Mouse (Mus musculus) embryo, embryonic 11 days (tissue): ENCODE measurements at regions not wholly inside any gene's neighbourhood (a gene's known extent, or its start where the extent isn't known, plus 50 kb on each side); places are given as distances from the start of the nearest gene placed in this dataset.

ENCODE experiments used
- DNase-seq: peaks from one replicate; pipeline ENCODE4 v3.0.0-alpha.2; 2015

DNA sequence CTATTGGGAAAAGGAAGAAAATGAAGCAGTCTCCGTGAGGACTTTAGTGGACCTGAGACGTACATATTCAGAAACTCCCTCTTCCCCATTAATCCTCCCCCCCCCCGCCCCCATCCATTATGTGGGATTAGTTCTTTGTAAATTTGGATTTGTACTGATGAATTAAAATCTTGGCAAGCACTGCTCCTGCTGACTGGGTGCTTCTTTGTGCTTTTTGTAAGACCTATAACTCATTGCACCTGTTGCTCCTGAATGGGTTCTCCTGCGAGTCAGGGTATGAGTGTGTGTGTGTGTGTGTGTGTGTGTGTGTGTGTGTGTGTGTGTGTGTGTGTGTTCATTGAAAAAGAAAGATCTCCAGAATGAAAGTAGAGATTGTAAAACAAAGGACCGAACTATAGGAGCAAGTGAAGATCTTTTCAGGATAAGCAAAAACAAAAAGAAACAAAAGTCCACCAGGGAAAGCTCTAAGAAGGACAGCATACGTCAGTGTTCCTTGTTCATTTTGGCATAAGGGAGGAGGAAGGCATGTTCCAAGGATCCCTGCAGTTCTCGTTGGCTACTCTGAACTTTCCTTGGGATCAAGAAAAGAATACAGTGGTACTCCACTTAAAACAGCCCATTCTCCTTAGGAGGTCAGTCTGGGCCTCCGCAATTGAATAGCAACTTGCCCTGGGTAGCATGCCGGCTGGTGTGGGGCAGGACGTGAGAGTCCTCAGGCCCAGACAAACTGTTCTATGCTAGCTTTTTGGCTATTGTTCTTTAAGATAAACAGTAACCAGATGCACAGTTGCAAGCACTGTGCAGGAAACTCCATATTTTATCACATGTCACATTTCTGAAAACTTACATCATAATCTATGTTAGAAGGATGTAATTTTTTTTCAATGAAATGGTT, 131.9 kb upstream of the Zfp462 start:
- DNase-seq, result no peak

DNA sequence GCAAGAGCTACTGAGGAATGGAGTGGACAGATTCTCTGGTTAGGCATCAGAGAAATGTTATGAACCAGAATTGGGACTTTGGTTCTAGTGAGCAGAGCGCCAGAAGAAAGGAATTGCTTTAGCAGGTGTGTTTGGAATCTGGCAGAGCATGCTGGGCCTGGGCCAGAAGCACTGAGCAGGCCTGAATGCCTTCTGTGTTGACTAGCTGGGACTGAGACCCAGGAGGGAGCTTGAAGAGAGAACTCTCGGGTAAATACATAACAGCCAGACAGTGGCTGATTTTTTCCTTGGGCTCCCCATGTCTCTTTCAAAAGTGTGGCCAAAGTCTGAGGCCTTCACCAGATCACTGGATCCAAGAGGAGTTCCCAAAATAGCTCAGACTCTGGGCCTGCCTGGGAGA, 107.5 kb upstream of the Zfp462 start:
- no peak for DNase-seq

DNA sequence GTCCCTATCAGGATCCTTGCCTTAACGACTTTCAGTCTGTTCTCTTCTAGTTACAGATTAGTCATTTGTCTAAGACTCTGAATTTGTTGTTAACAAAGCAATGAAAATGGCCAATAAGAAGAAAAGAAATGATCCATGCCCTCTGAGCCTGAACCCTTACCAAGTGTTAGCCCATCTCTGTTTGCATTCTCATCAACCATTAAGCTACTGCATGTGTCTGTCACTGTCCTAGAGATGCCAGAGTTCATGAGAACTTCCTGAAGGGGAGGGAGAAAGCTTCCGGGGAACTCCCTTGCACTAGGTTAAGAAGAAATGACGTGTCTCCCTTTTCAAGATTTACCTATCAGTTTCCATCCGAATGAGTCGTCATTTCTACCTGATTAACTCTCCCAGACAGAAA, 106.7 kb upstream of the Zfp462 start:
- DNase-seq, result no peak

DNA sequence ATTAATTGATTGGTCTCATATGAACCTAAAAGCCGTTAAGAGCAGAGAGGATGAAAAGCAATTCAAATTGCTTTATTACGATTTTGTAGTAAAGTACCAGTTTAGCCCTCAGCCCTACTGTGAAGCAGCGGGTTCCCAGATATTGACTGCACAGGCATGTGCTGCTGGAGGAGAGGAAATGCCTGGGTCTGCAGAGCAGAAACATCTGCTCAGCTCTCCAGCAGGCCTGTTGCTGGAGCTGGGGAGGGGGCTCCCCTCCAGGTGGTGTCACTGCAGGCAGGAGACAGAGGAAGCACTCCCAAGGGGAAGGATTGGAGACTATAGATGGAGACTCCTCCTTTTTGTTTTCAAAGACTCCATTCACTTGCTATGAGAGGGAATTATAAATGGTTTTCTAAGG, 106.1 kb upstream of the Zfp462 start:
- peak; percentile 37 for DNase-seq

DNA sequence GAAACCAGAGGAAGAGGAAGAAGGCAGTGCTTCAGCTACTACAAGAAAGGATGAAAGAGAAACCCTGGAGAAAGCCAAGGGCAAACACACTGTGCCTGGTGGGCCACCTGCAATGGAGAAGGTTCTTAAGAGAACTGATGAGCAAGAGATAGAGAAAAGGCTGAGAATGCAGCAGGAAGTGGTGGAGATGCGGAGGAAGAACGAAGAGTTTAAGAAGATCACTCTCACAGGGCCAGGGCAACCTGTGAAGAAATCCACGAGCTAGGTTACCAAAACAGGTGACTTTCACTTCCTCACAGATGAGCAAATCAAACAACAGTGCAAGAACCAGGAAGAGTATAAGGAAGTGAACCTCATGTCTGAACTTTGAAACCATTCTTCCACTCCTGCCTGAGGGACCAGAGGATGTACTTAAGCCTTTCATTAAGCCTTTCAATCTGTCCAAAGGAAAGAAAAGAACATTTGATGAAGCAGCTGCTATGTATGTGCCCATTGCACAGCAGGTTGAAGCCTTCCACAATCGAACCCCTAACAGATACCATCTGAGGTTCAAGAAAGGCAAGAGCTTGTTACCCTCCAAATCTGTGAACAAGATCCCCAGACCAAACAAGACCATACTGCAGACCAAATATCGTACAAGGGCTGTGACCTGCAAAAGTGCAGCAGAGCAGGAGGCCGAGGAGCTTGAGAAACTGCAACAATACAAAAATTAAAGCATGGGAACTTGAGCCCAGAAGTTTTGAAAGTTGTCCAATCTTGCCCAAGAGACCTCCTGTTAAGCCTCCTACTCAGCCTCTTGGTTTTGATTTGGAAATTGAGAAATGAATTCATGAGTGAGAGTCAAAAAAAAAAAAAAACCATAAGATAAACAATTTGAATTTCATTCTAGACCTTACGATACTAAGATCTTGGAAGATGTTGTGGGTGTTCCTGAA, 91.6 kb upstream of the Zfp462 start:
- DNase-seq, result no peak

DNA sequence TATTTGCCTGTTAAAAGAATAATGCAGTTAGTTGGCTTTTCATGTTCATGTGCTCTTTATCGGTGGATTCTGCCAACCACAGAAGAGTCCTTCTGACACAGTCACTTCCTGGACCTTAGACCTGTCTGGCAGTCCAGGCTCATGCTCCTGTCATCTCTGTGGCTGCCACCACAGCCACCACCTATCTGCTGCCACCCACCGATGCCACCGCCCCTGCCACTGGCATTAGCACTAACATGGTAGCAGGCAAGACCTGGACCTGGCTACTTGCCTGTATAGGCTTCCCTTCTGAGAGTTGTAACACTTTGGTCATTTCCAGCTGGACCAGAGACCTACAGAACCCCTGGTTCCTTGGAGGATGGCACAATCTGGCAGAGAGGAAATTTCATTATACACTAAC, 86.2 kb upstream of the Zfp462 start:
- no peak for DNase-seq

DNA sequence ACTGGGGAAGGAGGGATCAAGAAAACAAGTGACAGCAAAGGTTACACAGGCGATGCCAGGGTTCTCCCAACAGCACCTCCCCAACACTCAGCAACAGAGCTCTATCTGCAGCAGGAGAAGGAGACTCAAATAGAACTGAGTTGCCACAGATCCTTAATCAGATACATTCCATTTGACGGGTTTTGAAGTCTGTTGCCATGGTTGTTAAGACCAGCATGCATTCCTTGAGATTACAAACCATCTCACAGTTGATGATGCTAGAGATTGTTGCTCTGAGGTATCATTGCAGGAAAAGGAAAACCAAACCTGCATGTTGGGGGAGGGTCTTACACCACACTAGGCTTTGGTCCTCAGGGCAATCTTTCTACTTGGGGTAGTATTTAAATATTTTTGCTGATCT, 78.8 kb upstream of the Zfp462 start:
- DNase-seq, result no peak

DNA sequence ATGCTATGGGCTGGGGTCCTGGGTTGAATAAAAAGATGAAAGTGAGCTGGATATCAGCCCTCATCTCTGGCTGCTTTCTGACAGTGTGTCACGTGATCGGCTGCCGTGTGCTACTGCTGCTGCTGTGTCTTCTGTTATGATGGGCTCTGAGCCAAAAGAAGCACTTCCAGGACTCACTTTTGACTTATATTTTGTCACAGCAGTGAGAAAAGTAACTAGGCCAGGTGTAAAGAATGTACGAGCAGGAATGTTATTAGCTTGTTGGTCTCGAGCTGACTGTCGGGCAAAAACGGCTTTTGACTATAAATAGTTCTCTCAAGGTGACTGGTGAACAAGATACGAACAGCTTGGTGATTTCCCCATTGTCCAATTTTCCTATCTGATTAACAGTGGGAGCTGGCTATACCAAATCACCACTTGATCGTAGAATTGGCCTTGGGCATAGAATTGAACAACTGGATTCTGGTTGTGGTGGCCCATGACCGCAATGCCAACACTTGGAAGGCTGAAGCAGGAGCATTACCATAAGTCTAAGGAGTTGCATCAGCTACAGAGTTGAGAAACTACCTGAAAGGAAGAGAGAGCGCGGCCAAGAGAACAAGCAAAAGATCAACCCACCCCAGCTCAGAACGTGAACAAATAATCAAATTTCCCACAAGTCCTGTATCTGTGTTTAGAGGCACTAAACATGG, 70.6 kb upstream of the Zfp462 start:
- no peak for DNase-seq

DNA sequence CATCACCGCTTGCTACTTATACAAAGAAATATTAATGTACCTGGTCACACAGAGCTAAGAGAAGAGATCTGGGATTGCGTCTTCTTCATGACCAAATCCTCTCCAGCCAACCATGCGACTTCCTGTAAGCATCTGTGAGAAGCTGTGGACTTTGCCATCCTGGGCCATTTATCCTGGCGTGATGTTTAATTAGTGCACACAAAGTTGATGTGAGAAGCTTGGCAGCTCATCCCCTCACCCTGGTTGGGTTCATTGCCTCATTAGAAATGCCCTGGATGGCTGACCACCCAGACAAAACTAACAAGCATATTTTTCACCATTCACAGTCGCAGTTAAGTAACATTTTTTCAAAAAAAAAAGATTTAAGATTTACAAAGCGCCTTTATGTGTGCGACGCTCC, 69.3 kb upstream of the Zfp462 start:
- no peak for DNase-seq

DNA sequence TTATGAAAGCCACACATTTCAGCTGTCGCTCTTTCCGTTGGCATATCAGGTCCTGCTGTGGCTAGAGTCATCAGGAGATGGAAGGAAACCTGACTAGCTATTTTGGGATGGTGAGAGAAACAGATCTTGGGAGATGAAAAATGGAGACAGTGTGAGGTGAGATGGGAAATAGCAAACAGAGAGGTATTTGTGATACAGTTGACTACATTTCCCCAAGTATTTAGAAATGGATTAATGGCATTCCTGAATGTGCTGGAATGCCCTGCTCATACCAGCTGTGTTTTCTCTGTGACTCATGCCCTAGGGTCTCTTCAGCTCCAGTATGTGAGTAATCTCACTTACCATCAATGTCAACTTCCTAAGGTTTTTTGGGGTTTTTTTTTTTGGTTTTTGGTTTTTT, 67.5 kb upstream of the Zfp462 start:
- no peak for DNase-seq

DNA sequence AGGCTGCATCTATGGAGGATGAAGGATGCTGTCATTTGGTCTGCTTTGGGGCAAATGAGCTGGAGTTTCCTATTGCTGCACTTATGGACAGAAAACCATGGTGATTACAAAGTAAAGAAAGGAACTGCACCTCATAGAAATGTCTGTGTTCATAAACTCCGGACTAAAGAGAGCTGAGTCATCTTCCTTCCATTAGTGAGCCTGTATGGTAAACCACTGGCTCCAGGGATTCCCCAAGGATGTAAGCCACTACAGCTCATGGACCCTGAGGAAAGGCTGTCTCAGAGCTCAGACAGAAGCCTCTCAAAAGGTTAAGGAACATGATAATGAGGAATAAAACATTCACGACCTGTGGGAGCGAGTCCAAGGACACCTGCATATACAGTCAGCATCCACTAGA, 66.3 kb upstream of the Zfp462 start:
- no peak for DNase-seq

DNA sequence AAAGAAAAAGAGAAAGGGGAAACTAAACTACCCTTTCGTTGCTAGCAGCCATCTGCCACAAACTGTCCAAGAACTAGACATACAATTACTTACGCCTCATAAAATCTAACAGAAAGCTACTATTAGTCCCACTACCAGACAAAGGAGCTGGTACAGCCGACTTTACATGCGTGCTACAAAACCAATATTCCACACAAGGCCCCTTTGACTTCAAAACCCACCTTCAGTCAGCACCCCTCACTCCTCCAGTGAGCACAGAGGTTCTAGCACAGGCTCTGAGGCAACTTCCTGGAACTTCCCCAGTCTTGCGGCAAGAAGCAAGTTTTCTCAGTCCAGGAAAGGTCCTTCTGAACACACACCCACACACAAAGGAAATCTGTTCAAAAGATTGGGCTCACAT, 51.6 kb upstream of the Zfp462 start:
- no peak for DNase-seq
